Mouse (Mus musculus): ENCODE measurements around the gene E130114P18Rik.
A peak's percentile ranks its signal among the peaks of the same experiment; 100 is the strongest.

E130114P18Rik gene

DNA sequence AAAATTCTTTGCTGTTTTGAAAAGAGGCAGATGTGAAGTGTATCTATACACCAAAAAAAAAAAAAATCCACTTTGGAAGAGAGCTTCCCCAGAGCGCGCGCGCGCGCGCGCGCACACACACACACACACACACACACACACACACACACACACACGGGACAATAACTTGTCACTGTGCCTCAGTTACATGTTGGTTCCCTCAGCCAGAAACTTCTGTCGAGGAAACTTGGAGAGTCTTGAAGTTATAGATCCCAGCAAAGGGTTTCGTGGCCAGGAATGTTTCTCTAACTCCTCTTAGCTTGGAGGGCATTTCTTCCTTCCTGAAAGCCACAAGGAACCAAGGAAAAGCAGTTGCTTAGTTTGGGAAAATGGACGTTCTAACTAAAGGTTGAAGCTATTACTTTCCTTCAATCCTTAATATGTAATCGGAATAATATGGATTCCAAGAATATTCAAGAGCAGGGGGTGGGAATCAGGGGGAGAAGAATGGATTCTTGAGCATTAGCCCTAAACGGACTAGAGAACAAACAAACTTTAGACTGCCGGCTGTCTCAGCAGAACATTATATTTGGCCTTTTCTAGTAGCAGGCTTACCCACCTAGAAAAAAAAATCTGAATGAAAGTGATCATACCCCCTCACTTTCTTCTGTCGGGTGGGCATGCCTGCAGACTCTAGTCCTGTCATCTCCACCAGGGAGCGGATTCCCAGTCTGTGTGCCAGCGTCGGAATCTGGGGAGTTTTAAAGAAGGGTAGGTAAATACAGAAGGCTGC, 2.2 kb downstream of the E130114P18Rik start:
- DNase-seq: peak; percentile 43 to 54

DNA sequence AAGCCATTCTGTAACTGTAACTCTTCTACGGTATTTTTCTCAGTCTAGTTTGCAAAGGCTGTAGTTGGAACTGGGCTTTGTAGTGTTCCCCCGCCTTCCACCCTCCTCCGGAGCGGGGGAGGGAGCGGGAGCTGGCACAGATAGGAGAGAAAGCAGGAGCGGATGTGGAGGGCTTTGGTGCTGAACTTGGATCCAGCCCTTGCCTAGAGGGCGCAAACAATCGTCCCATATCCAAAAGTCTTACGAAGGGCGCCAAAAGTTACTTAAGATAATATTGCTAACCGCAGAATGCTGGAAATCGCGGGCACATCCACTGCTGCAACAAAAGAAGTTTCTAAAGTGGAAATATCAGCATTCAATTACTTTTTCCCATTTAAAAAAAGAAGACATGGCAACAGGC, 2.8 kb downstream of the E130114P18Rik start:
- DNase-seq: peak; percentile 57 to 71

DNA sequence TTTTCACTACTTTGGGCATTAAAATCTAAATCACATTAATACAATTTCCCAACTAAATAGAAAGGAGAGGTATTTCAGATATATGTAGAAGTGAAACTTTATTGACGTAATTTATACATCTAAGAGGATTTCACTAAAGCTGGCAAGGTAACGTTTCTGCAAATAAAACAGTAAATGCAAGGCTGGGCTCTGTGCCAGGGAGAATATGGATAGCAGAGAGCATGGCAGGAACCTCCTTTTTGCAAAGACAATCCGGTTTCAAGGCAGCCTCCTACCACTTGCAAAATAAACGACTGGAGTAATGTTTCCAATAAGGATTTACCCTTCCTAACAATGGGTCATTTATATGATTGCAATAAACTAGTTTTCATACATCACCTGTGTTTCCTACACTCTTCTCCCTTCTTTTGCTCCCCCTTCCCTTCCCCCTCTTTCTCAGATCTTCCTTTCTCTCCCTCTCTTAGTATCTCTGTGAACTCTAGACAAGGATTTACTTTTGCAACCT, 3.4 kb downstream of the E130114P18Rik start:
- peak; percentile 45 to 50 for DNase-seq

- no peak for DNase-seq
Observed at GRCm38 (mm10) chr4:97773791-97774190, 4.1 kb downstream of the E130114P18Rik start.

DNA sequence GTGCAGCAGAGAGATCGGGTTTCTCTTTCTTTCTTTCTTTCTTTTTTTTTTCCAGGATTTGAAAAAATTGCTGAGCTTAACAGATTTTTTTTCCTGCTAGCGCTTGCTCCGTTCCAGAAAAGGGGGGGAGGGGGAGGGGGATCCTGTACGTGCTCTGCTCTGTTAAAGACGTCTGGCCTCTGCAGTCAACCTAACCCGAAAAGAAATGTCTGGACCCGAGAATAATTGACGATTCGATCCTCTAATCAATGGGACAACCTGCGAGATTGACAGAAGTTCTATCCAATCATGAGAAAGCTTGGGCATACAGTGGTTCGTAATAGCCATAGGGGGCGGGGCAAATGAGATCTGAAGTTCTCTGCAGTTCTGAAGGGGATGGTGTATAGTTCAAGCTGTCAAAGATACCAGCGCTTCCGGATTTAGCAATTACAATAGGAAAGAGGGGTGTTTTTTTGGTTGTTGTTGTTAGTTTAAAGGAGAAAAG, 4.7 kb downstream of the E130114P18Rik start:
- DNase-seq: peak; percentile 91 to 97

GRCm38 (mm10) chr4:97772641-97773040, 5.2 kb downstream of the E130114P18Rik start, which contains the start of gene Nfia:
Gene Nfia (plus strand): TSS chr4:97772734.
- DNase-seq: no peak

DNA sequence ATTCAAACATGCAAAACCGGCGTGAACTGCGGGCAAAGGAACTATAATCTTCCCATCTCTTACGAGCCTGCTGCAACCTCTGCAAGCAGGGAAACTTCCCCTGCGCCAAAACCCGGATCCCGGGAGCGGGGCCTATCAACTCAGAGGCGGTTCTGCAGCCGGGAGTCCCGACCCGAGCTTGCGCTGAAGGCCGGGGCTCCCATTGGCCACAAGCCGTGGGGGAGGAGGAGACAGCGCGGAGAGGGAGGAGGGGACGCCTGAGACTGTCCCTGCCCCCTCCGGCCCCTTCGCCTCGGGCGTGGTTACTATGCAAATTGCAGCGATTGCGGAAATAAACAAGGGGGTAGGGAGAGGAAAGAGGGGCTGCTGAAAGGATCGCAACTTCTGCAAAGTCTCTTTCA, 5.8 kb downstream of the E130114P18Rik start:
- peak; percentile 97 for DNase-seq

DNA sequence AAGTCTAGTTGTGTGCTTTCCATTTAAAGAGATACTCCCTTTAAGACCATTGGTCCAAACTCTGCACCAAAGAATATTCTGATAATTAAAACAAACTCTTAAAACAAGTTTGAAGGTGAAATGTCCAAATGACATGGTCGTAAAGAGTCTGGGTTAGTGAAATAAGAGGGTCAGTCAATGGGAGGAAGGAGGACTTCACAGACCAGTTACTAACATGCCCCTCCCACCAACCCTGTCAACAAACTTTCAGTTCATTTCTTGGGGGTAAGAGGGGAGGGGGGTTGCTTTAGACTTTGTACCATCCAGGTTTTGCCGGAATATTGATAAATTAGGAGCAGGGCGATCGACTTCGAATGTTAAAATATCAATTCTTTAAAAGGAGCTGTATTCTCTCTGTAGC, 6.5 kb downstream of the E130114P18Rik start:
- no peak for DNase-seq

DNA sequence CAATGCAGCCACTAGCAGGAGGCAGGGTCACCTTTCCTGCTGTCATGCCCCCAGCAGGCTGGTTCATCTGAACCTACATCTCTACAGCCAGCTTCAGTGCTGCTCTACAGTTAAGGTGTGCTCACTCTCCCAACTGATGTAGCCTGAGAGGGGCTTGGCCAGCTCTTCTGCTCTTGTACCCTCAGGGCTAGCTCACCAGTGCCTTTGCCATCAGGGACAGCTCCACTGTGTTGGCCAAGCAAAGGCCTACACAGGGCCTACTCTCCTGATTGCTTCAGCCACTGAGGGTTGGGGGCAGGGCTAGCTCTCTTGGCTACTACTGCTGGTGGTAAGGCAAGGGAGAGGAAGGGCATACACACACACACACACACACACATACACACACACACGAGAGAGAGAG, 8.0 kb downstream of the E130114P18Rik start:
- no peak for DNase-seq

GRCm38 (mm10) chr4:97767516-97767915, 10.4 kb downstream of the E130114P18Rik start:
- no peak for DNase-seq

DNA sequence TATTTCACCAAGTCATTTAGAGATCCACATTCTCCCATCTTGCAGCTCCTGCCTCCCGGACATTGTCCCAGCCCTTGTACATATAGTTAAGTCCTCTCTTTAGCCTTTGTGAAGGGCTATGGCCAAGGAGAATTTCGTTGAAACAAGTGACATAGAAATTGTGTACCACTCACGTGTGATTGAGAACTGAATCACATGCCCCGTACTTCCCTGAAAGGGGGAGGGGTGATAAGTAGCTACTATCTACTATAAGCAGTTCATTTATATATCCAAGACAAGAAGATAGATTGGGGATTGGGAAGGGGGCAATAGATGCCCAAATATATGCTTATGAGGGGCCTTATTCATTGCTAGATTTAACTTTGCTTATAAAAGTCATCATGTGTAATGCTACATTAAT, 10.9 kb downstream of the E130114P18Rik start:
- no peak for DNase-seq

DNA sequence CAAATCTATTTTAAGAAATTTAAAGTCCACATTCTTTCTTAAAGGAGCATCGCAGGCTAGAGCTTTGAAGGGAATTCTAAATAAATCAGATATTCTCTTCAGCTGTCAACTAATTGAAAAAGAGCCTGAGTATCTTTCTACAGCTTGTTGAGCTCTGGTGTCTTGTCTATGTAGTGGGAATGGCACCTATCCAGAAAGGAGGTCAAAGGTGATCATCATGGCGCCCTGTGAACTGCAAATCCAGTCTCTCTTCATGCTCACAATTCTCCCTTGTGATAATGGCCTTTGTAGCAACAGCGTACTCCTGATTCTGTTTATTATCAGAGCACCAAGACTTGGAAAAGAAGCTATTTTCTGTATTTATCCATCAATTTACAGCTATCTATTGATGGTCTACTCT, 11.8 kb downstream of the E130114P18Rik start:
- no peak for DNase-seq

DNA sequence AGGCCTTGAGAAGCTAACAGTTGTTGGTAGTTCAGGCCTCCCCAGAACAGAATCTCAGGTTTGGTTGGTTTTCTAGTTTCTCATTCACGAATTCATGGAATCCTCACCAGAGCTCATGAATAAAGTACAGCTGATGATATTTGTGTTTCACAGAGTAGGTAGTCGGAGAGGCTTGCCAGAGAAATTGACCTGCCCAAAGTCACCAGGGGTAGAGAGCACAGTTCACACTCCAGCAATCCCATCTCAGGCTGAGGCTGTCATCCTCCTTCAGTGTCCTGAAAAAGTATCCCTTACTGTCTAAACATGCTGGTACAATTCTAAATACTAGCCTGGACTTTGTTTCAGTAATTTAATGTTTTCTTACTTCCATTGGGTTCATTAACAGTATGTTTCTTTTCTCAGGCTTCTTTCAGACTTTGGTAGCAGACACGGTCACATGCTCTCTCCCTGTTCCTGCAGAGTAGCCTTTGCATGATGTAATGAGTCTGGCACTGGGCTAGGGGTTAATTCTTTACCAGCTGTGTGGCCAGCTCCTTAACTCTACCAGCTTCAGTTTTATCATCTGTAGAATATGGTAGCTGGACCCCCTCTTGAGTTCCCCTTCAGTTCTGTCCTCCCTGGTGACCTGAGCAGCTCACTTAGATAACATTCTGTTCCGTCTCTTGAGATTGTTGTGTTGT, 12.4 kb downstream of the E130114P18Rik start:
- DNase-seq: no peak

- no peak for DNase-seq
Observed at GRCm38 (mm10) chr4:97764616-97765015, 13.3 kb downstream of the E130114P18Rik start.

- DNase-seq: no peak
Observed at GRCm38 (mm10) chr4:97758661-97759060, 19.2 kb downstream of the E130114P18Rik start.

DNA sequence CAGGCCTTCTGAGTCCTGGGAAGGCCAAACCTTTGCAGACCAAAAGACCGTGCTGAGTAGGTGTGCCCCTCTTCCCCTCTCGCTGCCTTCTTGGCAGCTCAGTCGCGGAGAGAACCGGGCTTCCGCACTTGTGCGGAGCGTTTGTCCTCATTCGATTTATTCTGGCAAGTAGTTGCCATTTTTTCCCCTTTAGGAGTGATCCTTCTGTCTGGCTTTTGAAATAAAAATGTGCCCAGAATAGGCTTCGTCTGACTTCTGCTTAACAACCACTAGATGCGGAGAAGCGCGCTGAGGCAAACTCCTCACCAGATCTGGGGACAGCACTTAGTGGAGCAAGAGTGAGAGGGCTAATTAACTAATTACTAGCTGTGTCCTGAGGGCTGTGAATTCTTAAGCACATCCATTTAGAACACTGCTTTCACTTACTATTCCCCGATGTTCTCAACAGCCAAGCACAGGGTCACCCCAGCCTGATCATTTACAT, 19.9 kb downstream of the E130114P18Rik start:
- peak; percentile 65 to 71 for DNase-seq

- peak; percentile 81 to 84 for DNase-seq
Observed at GRCm38 (mm10) chr4:97757207-97757977, 20.5 kb downstream of the E130114P18Rik start.

GRCm38 (mm10) chr4:97754241-97754640, 23.6 kb downstream of the E130114P18Rik start:
- DNase-seq: peak in 1 of 2 experiments; percentile 45

- DNase-seq: no peak
Observed at GRCm38 (mm10) chr4:97753521-97753920, 24.4 kb downstream of the E130114P18Rik start.

DNA sequence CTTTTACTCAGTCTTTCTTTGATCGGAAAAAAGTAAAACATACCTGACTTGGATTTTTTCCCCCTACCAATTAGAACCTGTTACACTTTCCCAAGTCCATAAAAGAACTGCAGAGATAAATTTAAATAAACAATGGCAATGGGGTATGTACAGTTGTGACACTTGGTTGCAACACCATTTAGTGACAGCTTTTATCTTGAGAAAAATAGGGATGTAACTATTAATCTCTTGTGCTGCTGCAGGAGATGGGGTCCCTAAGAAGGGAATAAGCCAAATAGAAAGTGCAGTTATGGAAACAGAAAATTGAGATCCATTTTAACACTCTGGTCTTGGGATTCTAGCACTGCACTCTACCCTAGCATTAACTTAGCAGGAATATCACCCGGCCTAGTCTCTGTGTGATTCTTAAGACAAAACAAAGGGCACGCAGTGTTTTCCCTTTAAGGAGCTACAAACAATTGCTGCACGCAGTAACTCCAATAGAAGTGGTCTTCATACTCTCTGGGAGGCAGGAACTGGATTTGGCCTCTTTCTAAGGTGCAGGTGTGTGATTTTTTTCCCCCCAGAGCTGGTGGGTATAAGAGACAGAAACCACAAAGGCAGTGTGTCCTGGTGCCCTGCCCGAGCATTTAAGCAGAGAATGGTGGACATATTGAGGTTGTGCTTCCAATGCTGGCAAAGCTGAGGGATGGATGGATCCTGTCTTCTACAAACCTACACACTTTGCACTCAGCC, 25.4 kb downstream of the E130114P18Rik start:
- DNase-seq: no peak

DNA sequence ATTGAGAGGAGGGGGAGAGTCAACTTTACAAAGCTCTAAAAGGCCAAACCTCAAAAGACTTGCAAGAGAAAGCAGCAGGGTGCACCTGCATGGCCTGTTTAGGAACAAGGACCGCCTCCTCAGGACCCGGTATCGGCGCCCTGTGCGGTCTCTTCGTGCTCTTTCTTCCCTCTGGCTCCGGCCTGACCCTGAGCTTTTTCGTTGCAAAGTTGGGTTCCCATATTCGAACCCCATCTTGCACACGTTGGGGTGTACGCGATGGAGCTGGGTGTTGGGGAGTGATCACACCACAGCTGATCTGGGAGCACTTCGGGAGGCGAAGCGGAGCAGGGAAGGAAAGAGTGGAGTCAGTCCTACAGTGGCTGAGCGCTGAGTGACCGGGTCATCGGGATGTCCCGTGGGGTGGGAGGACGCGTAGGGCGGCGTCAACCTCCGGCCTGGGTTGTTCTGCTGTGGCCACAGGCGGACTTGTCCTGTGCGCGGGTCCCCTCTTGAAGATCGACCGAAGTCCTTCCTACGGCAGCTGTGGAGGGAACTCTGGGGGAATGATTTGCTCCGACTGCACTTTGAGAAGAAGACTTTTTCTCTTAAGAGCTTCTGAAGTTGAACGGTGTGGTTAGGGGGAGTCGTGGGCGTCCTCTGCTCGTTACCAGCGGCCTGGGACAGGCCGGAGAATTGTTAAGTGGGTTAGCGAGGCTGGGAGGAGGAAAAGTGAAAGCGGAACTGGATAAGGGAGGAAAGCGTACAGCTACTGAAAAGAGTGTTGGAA, 26.2 kb downstream of the E130114P18Rik start:
- DNase-seq: peak; percentile 55 to 58

All from cerebellum, postnatal 14 days (tissue).